Mouse (Mus musculus) heart, postnatal 0 days (tissue): ENCODE results near the gene Iah1.

ENCODE experiments used
- CTCF ChIP-seq: IDR thresholded peaks from 2 replicates; pipeline ENCODE4 v1.5.1; 2016; ENCODE audit warnings: antibody characterized with exemption, control low read depth, low read depth
- EP300 ChIP-seq: IDR thresholded peaks from 2 replicates; pipeline ENCODE4 v1.6.1; 2016; ENCODE audit warnings: antibody characterized with exemption, low read depth

GRCm38 (mm10) chr12:21330961-21331576 lies 14.9 kb downstream of the Iah1 start:
- TF ChIP-seq CTCF, result no peak
- TF ChIP-seq EP300, result no peak
